Mouse (Mus musculus) midbrain, embryonic 13.5 days (tissue): Measurements from ENCODE around the gene Uroc1. TPM values are rescaled to one million over a fixed set of nuclear protein-coding genes. Genes with fewer than 3 reads are reported as not detected.

Source experiments
- ATAC-seq: fragments of 200-750 bp; cut with Nextera tagmentation; 2 replicates; pipeline ENCODE4 v1.8.0; 2017; ENCODE audit warnings: mild to moderate bottlenecking, moderate TSS enrichment, moderate library complexity
- H3K27ac ChIP-seq: fragments of 300-500 bp; sonication (generic); 2 replicates; pipeline ENCODE4 v1.5.1; 2015; ENCODE audit warnings: inconsistent platforms, mild to moderate bottlenecking, moderate library complexity
- H3K27me3 ChIP-seq: fragments of 300-500 bp; sonication (generic); 2 replicates; pipeline ENCODE4 v1.6.1; 2015; ENCODE audit warnings: mild to moderate bottlenecking, inconsistent platforms
- H3K36me3 ChIP-seq: fragments of 300-500 bp; sonication (generic); 2 replicates; pipeline ENCODE4 v1.6.1; 2015; ENCODE audit warnings: mild to moderate bottlenecking, inconsistent platforms
- H3K4me1 ChIP-seq: fragments of 300-500 bp; sonication (generic); replicated peaks from 2 replicates; pipeline ENCODE4 v1.6.1; 2015; ENCODE audit warnings: inconsistent platforms
- H3K4me2 ChIP-seq: fragments of 300-500 bp; sonication (generic); replicated peaks from 2 replicates; pipeline ENCODE4 v1.6.1; 2015; ENCODE audit warnings: moderate library complexity, mild to moderate bottlenecking, inconsistent platforms
- H3K4me3 ChIP-seq: fragments of 300-500 bp; sonication (generic); replicated peaks from 2 replicates; pipeline ENCODE4 v1.5.1; 2015; ENCODE audit warnings: mild to moderate bottlenecking, inconsistent platforms
- H3K9ac ChIP-seq: fragments of 300-500 bp; sonication (generic); replicated peaks from 2 replicates; pipeline ENCODE4 v1.6.1; 2015; ENCODE audit warnings: mild to moderate bottlenecking, inconsistent platforms
- H3K9me3 ChIP-seq: fragments of 300-500 bp; sonication (generic); 2 replicates; pipeline ENCODE4 v1.6.1; 2016; ENCODE audit warnings: mild to moderate bottlenecking, inconsistent platforms
- WGBS: fragments of 180-500 bp; shearing (Covaris S2); methylation state at CpG from one replicate; pipeline ENCODE4 v1.1.7; 2015; 5-methylcytosine and 5-hydroxymethylcytosine counted together
- polyA plus RNA-seq: library from polyadenylated mRNA; unstranded; fragments of >200 nt; fragmentation: Nextera tagmentation; extraction: Ambion mirVana; gene quantifications from 2 replicates; pipeline ENCODE4 v1.2.1, GENCODE M21; 2015

Gene Uroc1
- polyA plus RNA-seq, result not detected in 2 replicates

DNA sequence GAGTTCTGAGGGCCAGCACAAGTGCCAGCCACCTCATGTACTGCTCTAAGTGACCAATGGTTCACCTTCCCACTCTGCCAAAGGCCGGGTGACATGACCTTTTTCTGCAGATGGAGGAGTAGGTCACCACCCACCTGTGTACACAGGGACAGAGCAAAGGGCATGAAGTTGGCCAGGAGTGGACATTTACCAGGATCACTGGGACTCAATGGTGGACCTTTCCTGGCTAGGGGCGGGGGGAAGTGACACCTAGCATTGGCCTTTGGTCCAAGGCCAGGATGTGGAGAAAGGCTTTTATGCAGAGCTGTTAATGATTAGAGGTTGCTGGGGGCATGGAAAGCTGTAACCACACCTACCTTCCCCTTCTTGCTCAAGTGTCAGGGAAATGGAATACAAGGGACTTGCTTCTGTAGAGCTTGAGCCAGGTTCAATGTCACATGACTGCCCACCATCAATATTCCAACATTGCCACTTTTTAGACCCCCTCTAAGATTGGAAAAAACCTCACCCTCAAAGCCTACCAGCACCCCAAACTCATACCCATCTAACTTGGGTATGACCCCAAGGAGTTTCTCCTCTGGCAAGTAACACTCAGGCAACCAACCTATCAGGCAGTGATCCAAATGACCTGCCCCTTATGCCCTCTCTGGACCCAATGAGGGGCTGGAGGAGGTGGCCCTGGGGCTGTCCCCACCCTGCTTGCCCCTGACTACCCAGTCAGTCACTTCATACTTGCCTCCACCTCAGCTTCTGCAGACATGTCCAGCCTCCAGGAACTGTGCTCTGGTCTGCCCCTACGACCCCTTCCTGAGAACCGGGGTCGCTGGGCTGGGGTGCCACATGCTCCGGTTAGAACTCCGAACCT is at the start of gene Uroc1:
Uroc1 (plus strand) TSS at position 724 of the 865 bp plus-strand sequence.
- H3K4me2 ChIP-seq, result no peak within 1 kb of the TSS
- H3K4me3 ChIP-seq, result no peak within 1 kb of the TSS
- no peaks in the 10 kb centered on the region for H3K27me3 ChIP-seq
- no peaks in the 10 kb centered on the region for H3K36me3 ChIP-seq
- H3K27ac ChIP-seq, result no peak within 1 kb of the TSS
- no peaks in the 10 kb centered on the region for H3K4me1 ChIP-seq
- H3K9me3 ChIP-seq, result no peaks in the 10 kb centered on the region
- H3K9ac ChIP-seq, result no peak within 1 kb of the TSS
- 83% methylated on average over 7 of the region's 7 CpGs for WGBS
- ATAC-seq, result no peak

- Histone ChIP-seq H3K4me1 (no peaks in the 10 kb centered on the region), H3K27ac (no peak overlapping the region), H3K36me3 (no peaks in the 10 kb centered on the region), H3K9ac (no peak overlapping the region), H3K27me3 (no peaks in the 10 kb centered on the region), H3K4me2 (no peak overlapping the region), H3K4me3 (no peak overlapping the region), H3K9me3 (peaks cover 2% of the 10 kb centered on the region; the same call in 1 of the 2 replicates)
- 55% methylated on average over 12 of the region's 12 CpGs for WGBS
- ATAC-seq, result no peak
These were observed 44.8 kb upstream of the Uroc1 start for GRCm38 (mm10) chr6:90288265-90288664.

DNA sequence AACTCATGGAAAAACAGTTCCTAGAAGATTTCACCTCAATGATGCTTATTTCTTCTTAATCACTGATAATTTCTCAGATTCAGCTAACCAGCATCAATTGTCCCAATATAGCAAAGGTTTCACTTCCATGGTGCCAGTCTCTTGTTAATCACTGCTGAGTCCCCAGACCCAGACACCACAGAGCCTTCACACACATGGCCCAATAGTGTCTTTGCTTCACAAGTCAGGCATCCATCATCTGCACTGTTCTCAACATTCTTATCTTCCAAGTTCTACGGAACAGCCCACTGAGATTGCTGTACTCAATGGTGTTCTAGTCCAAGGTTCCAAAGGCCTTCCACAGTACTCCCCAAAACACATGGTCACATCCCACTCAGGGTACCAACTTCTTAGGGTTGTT is 32.2 kb upstream of the Uroc1 start, which contains the start of gene BC048671:
BC048671 (plus strand) TSS at position 301 of the 400 bp plus-strand sequence.
- Histone ChIP-seq H3K4me3 (no peak within 1 kb of the TSS), H3K27me3 (no peaks in the 10 kb centered on the region), H3K27ac (no peak within 1 kb of the TSS), H3K4me1 (no peaks in the 10 kb centered on the region), H3K9me3 (no peaks in the 10 kb centered on the region), H3K9ac (no peak within 1 kb of the TSS), H3K36me3 (no peaks in the 10 kb centered on the region), H3K4me2 (no peak within 1 kb of the TSS)
- WGBS, result 95% methylated on average over 1 of the region's 1 CpGs
- no peak for ATAC-seq

DNA sequence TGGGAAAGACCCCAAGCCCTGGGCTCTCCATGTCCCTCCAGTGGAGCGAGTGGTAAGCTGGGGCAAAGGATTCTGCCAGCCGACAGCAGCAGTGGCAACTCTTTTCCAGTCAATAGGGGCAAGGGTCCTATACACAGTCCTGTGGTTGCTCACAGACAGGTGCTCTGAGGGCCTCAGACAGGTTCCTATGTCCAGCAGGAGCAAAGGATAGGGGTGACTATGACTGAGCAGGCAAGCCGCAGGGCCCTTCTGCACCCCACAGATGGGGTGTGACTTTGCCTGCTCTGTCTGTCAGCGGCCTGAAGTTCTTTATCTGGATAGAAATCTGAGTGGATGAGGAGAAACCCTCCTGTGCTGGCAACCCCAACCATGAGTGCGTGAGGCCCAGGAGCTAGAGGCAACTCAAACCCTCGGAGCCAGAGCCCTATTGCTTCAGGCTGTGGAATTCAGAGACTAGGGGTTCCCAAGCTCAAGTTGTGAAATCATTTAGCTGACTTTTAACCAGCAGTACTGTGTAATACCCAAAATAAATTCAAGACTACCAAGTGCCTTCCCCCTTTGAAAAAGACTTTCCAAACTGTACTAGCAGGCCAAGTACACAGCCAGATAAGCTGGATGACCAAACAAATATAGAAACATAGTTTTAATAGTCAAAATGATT is 26.6 kb upstream of the Uroc1 start:
- Histone ChIP-seq H3K27ac (no peak overlapping the region), H3K36me3 (no peaks in the 10 kb centered on the region), H3K4me3 (no peak overlapping the region), H3K27me3 (no peaks in the 10 kb centered on the region), H3K9me3 (peaks cover 8% of the 10 kb centered on the region; the same call in 1 of the 2 replicates), H3K4me1 (no peaks in the 10 kb centered on the region), H3K4me2 (no peak overlapping the region), H3K9ac (no peak overlapping the region)
- ATAC-seq, result no peak
- 91% methylated on average over 6 of the region's 6 CpGs for WGBS

- 90% methylated on average over 87 of the region's 87 CpGs for WGBS
- no peaks in the 10 kb centered on the region for H3K4me1 ChIP-seq
- H3K9ac ChIP-seq, result no peak overlapping the region
- H3K4me2 ChIP-seq, result no peak overlapping the region
- no peaks in the 10 kb centered on the region for H3K27me3 ChIP-seq
- no peaks in the 10 kb centered on the region for H3K36me3 ChIP-seq
- no peak overlapping the region for H3K27ac ChIP-seq
- no peak for ATAC-seq
- H3K4me3 ChIP-seq, result no peak overlapping the region
- H3K9me3 ChIP-seq, result peaks cover 8% of the 10 kb centered on the region; the same call in 1 of the 2 replicates
These were observed 24.0 kb upstream of the Uroc1 start for GRCm38 (mm10) chr6:90308839-90309778.

GRCm38 (mm10) chr6:90315961-90316360 is 17.1 kb upstream of the Uroc1 start:
- Histone ChIP-seq H3K27me3 (no peaks in the 10 kb centered on the region), H3K4me3 (no peak overlapping the region), H3K9me3 (no peaks in the 10 kb centered on the region), H3K4me1 (no peaks in the 10 kb centered on the region), H3K36me3 (no peaks in the 10 kb centered on the region), H3K9ac (no peak overlapping the region), H3K27ac (no peak overlapping the region), H3K4me2 (no peak overlapping the region)
- 89% methylated on average over 5 of the region's 5 CpGs for WGBS
- no peak for ATAC-seq

GRCm38 (mm10) chr6:90317510-90318258 is 15.4 kb upstream of the Uroc1 start:
- no peak overlapping the region for H3K9ac ChIP-seq
- no peaks in the 10 kb centered on the region for H3K9me3 ChIP-seq
- no peak overlapping the region for H3K27ac ChIP-seq
- no peaks in the 10 kb centered on the region for H3K4me1 ChIP-seq
- H3K4me3 ChIP-seq, result no peak overlapping the region
- no peaks in the 10 kb centered on the region for H3K27me3 ChIP-seq
- no peak for ATAC-seq
- WGBS, result 79% methylated on average over 2 of the region's 2 CpGs
- no peaks in the 10 kb centered on the region for H3K36me3 ChIP-seq
- no peak overlapping the region for H3K4me2 ChIP-seq

- no peak overlapping the region for H3K9ac ChIP-seq
- no peaks in the 10 kb centered on the region for H3K27me3 ChIP-seq
- no peak overlapping the region for H3K4me3 ChIP-seq
- H3K9me3 ChIP-seq, result no peaks in the 10 kb centered on the region
- no peak for ATAC-seq
- 96% methylated on average over 2 of the region's 2 CpGs for WGBS
- H3K36me3 ChIP-seq, result no peaks in the 10 kb centered on the region
- no peaks in the 10 kb centered on the region for H3K4me1 ChIP-seq
- H3K4me2 ChIP-seq, result no peak overlapping the region
- H3K27ac ChIP-seq, result no peak overlapping the region
These were observed 14.1 kb upstream of the Uroc1 start for GRCm38 (mm10) chr6:90319019-90319418.

DNA sequence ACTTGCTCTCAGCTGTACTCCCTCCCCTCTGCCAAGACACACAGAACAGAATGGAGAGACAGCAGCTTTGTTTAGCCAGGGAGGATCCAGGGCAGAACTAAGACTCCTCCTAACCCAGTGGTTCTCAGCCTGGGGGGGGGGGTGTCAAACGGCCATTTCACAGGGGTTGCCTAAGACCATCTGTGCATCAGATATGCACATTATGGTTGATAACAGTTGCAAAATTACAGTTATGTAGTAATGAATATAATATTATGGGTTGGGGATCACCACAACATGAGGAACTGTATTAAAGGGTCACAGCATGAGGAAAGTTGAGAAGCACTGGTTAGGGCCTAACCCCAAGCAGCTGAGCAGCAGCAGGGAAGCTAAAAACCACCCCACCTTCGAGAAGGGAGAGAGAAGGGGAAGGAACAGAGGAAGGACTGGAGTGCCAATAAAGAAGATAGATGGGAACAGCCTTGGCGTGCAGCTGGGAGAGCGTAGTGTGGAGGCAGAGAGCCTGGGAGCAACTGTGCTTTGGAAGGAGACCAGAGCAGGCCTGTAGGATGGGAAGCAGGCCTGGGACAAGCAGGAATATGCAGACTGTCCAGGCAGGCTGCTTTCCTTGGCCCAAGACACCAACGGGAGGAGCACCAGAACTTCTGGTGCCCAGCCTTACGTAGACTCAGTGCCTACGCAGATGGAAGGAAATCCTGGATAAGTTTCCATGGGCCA is 13.5 kb upstream of the Uroc1 start:
- H3K36me3 ChIP-seq, result no peaks in the 10 kb centered on the region
- H3K4me1 ChIP-seq, result no peaks in the 10 kb centered on the region
- WGBS, result 86% methylated on average over 7 of the region's 7 CpGs
- H3K4me3 ChIP-seq, result no peak overlapping the region
- H3K9me3 ChIP-seq, result no peaks in the 10 kb centered on the region
- no peak overlapping the region for H3K27ac ChIP-seq
- no peak overlapping the region for H3K9ac ChIP-seq
- H3K4me2 ChIP-seq, result no peak overlapping the region
- no peaks in the 10 kb centered on the region for H3K27me3 ChIP-seq
- no peak for ATAC-seq

DNA sequence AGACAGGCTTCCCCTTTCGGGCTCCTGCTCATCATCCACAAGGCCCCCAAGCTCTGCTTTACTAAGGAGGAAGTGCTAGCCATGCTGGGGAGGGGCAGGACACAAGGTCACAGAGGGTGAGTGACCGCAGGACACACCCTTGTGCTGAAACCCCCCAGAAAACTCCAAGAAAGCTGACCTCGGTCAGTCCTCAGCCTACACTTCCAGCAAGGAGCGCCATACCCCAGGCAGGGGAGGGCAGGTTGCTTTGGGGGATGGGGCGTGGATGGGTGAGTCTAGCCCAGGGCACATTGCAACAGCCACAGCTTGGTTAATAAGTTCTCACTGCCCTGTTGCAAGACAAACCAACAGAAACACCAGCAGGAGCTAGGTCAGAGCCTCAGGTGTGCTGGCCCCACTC is 12.7 kb upstream of the Uroc1 start:
- no peaks in the 10 kb centered on the region for H3K9me3 ChIP-seq
- H3K4me2 ChIP-seq, result no peak overlapping the region
- no peaks in the 10 kb centered on the region for H3K36me3 ChIP-seq
- H3K4me1 ChIP-seq, result no peaks in the 10 kb centered on the region
- WGBS, result 80% methylated on average over 5 of the region's 5 CpGs
- no peak for ATAC-seq
- no peak overlapping the region for H3K4me3 ChIP-seq
- no peak overlapping the region for H3K27ac ChIP-seq
- no peak overlapping the region for H3K9ac ChIP-seq
- no peaks in the 10 kb centered on the region; the same call in 1 of the 2 replicates for H3K27me3 ChIP-seq

GRCm38 (mm10) chr6:90321811-90322210 is 11.3 kb upstream of the Uroc1 start:
- Histone ChIP-seq H3K27me3 (no peaks in the 10 kb centered on the region; the same call in 1 of the 2 replicates), H3K9ac (no peak overlapping the region), H3K4me2 (no peak overlapping the region), H3K36me3 (no peaks in the 10 kb centered on the region), H3K27ac (no peak overlapping the region), H3K9me3 (no peaks in the 10 kb centered on the region), H3K4me3 (no peak overlapping the region), H3K4me1 (no peaks in the 10 kb centered on the region)
- no peak for ATAC-seq
- WGBS, result 46% methylated on average over 4 of the region's 4 CpGs
